Mouse (Mus musculus) heart, embryonic 11.5 days (tissue): ENCODE measurements around the gene Cd8b1. TPM values are rescaled to one million over a fixed set of nuclear protein-coding genes. Genes with fewer than 3 reads are reported as not detected.

ENCODE experiments used
- ATAC-seq: fragments of 200-750 bp; cut with Nextera tagmentation; replicated peaks from 2 replicates; pipeline ENCODE4 v1.8.0; 2017; ENCODE audit warnings: moderate library complexity; ENCODE audit not compliant: insufficient number of reproducible peaks, low FRiP score, low TSS enrichment
- H3K27ac ChIP-seq: fragments of 300-500 bp; sonication (generic); 2 replicates; pipeline ENCODE4 v1.5.1; 2014; ENCODE audit warnings: mild to moderate bottlenecking, low read depth, low read length
- H3K27me3 ChIP-seq: fragments of 300-500 bp; sonication (generic); 2 replicates; pipeline ENCODE4 v1.6.1; 2014; ENCODE audit warnings: mild to moderate bottlenecking, low read length, mixed read lengths; ENCODE audit not compliant: control insufficient read depth, insufficient read depth
- H3K36me3 ChIP-seq: fragments of 300-500 bp; sonication (generic); 2 replicates; pipeline ENCODE4 v1.6.1; 2014; ENCODE audit warnings: mild to moderate bottlenecking, low read length, moderate library complexity, mixed read lengths; ENCODE audit not compliant: control insufficient read depth, insufficient read depth
- H3K4me1 ChIP-seq: fragments of 300-500 bp; sonication (generic); 2 replicates; pipeline ENCODE4 v1.6.1; 2014; ENCODE audit warnings: low read length; ENCODE audit not compliant: control insufficient read depth, insufficient read depth
- H3K4me2 ChIP-seq: fragments of 300-500 bp; sonication (generic); 2 replicates; pipeline ENCODE4 v1.6.1; 2014; ENCODE audit warnings: mild to moderate bottlenecking, moderate library complexity
- H3K4me3 ChIP-seq: fragments of 300-500 bp; sonication (generic); 2 replicates; pipeline ENCODE4 v1.5.1; 2014; ENCODE audit warnings: low read depth, low read length
- H3K9ac ChIP-seq: fragments of 300-500 bp; sonication (generic); 2 replicates; pipeline ENCODE4 v1.6.1; 2014; ENCODE audit warnings: mild to moderate bottlenecking, low read depth, low read length, moderate library complexity
- H3K9me3 ChIP-seq: fragments of 300-500 bp; sonication (generic); replicated peaks from 2 replicates; pipeline ENCODE4 v1.6.1; 2016; ENCODE audit warnings: low read length; ENCODE audit not compliant: control insufficient read depth
- WGBS: fragments of 180-500 bp; shearing (Covaris S2); extraction: QIAGEN DNeasy Blood & Tissue Kit; methylation state at CpG from one replicate; pipeline ENCODE4 v1.1.7; 2014; ENCODE audit not compliant: insufficient replicate concordance; 5-methylcytosine and 5-hydroxymethylcytosine counted together
- polyA plus RNA-seq: library from polyadenylated mRNA; unstranded; fragments of >200 nt; fragmentation: Nextera tagmentation; extraction: Ambion mirVana; gene quantifications from 2 replicates; pipeline ENCODE4 v1.2.1, GENCODE M21; 2014

Cd8b1 gene
- polyA plus RNA-seq, 1 experiment from 2014 or later: not detected

GRCm38 (mm10) chr6:71353722-71354121 lies 31.1 kb downstream of the Cd8b1 start:
- Histone ChIP-seq H3K4me2 (no peak overlapping the region), H3K27ac (no peak overlapping the region), H3K36me3 (no peaks in the 10 kb centered on the region), H3K4me3 (no peak overlapping the region), H3K4me1 (no peaks in the 10 kb centered on the region), H3K27me3 (no peaks in the 10 kb centered on the region), H3K9ac (no peak overlapping the region), H3K9me3 (no peaks in the 10 kb centered on the region)
- WGBS: 65% methylated on average over 2 of the region's 2 CpGs
- ATAC-seq: no peak

DNA sequence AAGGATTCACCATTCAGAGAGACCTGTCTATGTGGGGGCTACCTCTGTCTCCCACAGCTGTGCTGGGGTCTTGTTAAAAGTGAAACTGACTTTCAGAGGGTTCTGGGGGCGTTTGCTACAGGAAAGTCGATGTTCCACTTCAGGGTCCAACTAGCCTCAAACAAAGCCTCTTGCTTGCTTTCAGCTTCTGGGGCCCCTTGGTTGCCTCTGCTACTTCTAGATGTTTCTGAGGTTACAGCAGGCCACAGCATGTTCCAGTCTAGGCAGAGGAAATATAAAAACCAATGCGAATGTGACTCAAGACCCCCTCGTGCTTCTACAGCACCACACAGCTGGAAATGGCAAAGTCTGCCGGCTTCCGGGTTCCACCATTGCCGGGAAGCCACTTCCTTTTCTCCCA lies 34.9 kb downstream of the Cd8b1 start:
- WGBS: 85% methylated on average over 7 of the region's 7 CpGs
- Histone ChIP-seq H3K9me3 (no peaks in the 10 kb centered on the region), H3K4me1 (no peaks in the 10 kb centered on the region), H3K36me3 (no peaks in the 10 kb centered on the region), H3K9ac (no peak overlapping the region), H3K4me2 (no peak overlapping the region), H3K27ac (no peak overlapping the region), H3K4me3 (no peak overlapping the region), H3K27me3 (no peaks in the 10 kb centered on the region)
- ATAC-seq: no peak

DNA sequence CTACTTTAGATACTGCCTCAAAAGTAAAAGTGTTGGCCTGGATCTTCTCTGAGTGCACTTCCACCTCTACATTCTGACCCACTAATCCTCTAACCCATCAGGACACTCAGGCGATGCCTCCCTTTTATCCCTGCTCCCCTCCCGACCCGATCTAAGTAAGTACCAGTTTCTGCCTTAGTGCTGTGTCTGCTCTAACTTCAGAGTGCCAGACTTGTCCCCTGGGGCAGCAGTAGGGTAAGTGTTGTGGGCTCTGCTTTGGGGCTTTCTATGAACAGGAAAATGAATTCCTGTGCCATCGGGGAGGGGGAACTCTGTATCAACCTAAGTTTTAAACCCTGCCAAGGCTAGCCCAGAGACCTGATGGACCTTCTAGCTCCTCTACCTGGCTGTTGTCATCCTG lies 37.6 kb downstream of the Cd8b1 start:
- 64% methylated on average over 4 of the region's 4 CpGs for whole genome bisulfite sequencing
- Histone ChIP-seq H3K9me3 (no peaks in the 10 kb centered on the region), H3K4me3 (no peak overlapping the region), H3K4me1 (no peaks in the 10 kb centered on the region), H3K27ac (no peak overlapping the region), H3K4me2 (no peak overlapping the region), H3K36me3 (no peaks in the 10 kb centered on the region), H3K9ac (no peak overlapping the region), H3K27me3 (no peaks in the 10 kb centered on the region)
- ATAC-seq: no peak

- Histone ChIP-seq H3K4me1 (no peaks in the 10 kb centered on the region), H3K27me3 (no peaks in the 10 kb centered on the region), H3K27ac (no peak overlapping the region), H3K9ac (no peak overlapping the region), H3K36me3 (no peaks in the 10 kb centered on the region), H3K9me3 (no peaks in the 10 kb centered on the region), H3K4me3 (no peak overlapping the region), H3K4me2 (no peak overlapping the region)
- ATAC-seq: no peak
- 51% methylated on average over 5 of the region's 5 CpGs for WGBS
Observed at GRCm38 (mm10) chr6:71360751-71361150, 38.2 kb downstream of the Cd8b1 start.

DNA sequence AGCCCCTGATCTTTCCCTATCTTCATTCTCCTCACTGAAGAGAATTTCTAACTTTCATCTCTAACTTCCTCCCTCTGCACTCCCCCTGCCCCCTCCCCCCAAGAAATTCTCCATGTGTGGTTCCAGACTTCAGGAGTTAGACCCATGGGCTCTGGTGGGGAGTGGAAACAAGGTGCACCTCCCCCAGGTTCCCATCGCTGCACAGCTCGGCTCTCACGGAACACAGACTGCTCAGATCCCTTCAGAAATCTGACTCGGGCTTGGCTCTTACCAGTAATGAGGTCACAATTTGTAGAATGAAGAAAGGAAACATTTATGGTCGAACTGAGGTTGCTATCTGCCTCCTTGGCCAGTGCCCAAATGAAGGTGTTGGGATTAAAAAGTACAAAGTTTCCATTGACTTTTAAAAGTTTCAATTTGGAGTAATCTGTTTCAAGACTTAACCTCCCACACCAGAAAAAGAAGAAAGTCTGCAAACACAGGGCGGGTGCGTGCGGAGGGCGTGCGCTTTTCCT lies 38.6 kb downstream of the Cd8b1 start:
- no peaks in the 10 kb centered on the region for H3K36me3 ChIP-seq
- no peaks in the 10 kb centered on the region for H3K4me1 ChIP-seq
- no peak overlapping the region for H3K9ac ChIP-seq
- no peaks in the 10 kb centered on the region for H3K27me3 ChIP-seq
- H3K4me2 ChIP-seq: no peak overlapping the region
- no peaks in the 10 kb centered on the region for H3K9me3 ChIP-seq
- no peak for ATAC-seq
- H3K4me3 ChIP-seq: no peak overlapping the region
- no peak overlapping the region for H3K27ac ChIP-seq
- 75% methylated on average over 10 of the region's 10 CpGs for WGBS

GRCm38 (mm10) chr6:71363995-71364394 lies 41.4 kb downstream of the Cd8b1 start:
- H3K27ac ChIP-seq: no peak overlapping the region
- WGBS: 67% methylated on average over 2 of the region's 2 CpGs
- H3K4me2 ChIP-seq: no peak overlapping the region
- no peaks in the 10 kb centered on the region for H3K9me3 ChIP-seq
- no peaks in the 10 kb centered on the region for H3K27me3 ChIP-seq
- no peak for ATAC-seq
- no peaks in the 10 kb centered on the region for H3K4me1 ChIP-seq
- no peak overlapping the region for H3K4me3 ChIP-seq
- H3K9ac ChIP-seq: no peak overlapping the region
- H3K36me3 ChIP-seq: no peaks in the 10 kb centered on the region

DNA sequence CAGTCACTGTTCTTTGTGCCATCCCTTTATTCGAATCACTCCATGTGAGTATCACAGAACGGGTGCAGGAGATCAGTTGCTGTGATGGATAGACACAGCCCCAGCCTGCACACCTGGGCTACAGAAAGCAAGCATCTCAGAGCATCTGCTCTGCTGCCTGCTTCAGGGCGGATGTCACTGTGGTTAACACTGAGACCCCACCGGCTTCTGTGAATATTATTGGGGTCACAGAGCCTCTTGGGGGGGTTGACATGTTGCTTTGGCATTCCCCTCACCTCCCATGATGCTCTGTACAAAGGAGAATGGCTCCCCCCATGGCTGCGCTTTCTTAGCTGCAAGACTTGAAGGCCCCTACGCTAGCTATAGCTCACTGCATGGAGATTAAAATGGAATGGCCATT lies 46.8 kb downstream of the Cd8b1 start:
- WGBS: 85% methylated on average over 6 of the region's 6 CpGs
- Histone ChIP-seq H3K9me3 (no peaks in the 10 kb centered on the region), H3K4me1 (no peaks in the 10 kb centered on the region), H3K36me3 (no peaks in the 10 kb centered on the region), H3K27ac (no peak overlapping the region), H3K4me3 (no peak overlapping the region), H3K9ac (no peak overlapping the region), H3K4me2 (no peak overlapping the region), H3K27me3 (no peaks in the 10 kb centered on the region)
- no peak for ATAC-seq

GRCm38 (mm10) chr6:71371085-71371605 lies 48.6 kb downstream of the Cd8b1 start:
- no peak for ATAC-seq
- no peak overlapping the region for H3K27ac ChIP-seq

DNA sequence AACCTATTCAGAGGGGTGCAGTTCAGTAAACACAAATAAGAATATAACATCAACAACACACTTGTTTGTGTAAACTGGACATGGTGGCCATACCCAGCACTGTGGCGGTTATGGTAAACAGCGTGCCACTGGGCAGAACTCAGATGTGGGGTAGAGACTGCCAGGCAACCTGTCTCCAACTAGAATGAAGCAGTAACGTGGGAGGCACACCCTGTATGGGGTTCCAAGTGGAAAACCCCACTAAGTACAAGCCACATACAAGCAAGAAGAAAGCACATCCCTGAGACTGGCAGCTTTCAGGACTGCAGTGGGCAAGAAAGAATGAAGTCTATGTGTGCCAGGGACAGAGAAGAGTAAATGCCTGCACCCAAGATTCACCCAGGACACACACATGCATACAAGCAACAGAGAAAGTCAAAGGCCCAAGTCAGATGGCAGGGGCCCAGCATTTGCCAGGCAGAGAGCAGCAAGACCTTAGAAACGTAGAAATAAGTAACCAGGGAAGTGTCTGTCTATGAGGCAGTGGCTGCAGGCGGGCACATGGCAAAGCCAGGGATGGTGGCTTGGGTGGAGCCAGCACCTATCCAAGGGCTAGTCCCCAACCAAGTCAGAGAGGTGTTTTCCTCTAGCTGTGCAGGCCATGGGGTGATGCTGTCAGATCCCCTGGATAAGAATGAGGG lies 49.6 kb downstream of the Cd8b1 start:
- no peaks in the 10 kb centered on the region for H3K36me3 ChIP-seq
- no peak overlapping the region for H3K4me3 ChIP-seq
- H3K4me1 ChIP-seq: no peaks in the 10 kb centered on the region
- H3K9me3 ChIP-seq: no peaks in the 10 kb centered on the region
- no peak for ATAC-seq
- WGBS: 77% methylated on average over 5 of the region's 5 CpGs
- H3K27me3 ChIP-seq: no peaks in the 10 kb centered on the region
- H3K9ac ChIP-seq: no peak overlapping the region
- H3K27ac ChIP-seq: no peak overlapping the region
- no peak overlapping the region for H3K4me2 ChIP-seq

More at GRCm38 (mm10) chr6:71371085-71371605, 48.6 kb downstream of the Cd8b1 start:
- Histone ChIP-seq H3K27me3 (no peaks in the 10 kb centered on the region), H3K9me3 (no peaks in the 10 kb centered on the region), H3K4me2 (no peak overlapping the region), H3K4me1 (no peaks in the 10 kb centered on the region), H3K36me3 (no peaks in the 10 kb centered on the region), H3K4me3 (no peak overlapping the region), H3K9ac (no peak overlapping the region)
- WGBS: 85% methylated on average over 5 of the region's 5 CpGs
